Mouse (Mus musculus): ENCODE results near the gene Golga2. TPM values are rescaled to one million over a fixed set of nuclear protein-coding genes. Genes with fewer than 3 reads are reported as not detected.

Gene Golga2
- polyA plus RNA-seq (2012; rRNA removed; ENCODE audit: low replicate concordance) = 30.7 and 36.5 TPM in 2 replicates

DNA sequence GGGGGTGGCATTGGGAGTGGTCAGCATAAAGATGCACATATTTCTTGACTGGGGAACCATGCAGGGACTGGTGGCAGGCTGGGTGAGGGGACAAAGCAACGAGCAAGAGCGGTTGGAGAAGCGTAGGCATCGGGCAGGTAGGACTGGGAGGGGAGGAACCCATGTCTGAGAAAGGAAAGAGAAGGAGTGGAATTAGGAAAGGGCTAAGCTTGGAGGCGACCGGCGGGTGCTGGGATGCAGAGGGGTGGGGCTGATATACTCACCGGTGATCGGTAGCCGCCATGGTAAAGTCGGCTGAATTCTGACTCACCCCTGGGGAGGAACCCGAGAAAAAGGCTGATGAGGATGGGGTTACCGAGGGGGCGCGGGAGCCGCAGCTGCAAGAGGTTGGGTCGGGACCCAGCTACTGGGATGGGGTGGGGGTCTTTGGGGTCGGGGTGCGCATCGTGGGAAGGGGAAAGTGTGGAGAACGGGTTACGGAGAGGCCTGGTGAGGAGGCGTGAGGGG is at the start of gene Golga2:
Gene Golga2, plus strand, starts transcription at position 51 of the 507 bp plus-strand sequence.

GRCm38 (mm10) chr2:32259657-32260417 is 27.3 kb upstream of the Golga2 start, which contains the start of gene Uck1:
Gene Uck1, minus strand, starts transcription at chr2:32260159.

GRCm38 (mm10) chr2:32287923-32288367 is 761 bp downstream of the Golga2 start, which contains the start of gene Swi5:
Gene Swi5, minus strand, starts transcription at chr2:32288075.

GRCm38 (mm10) chr2:32352151-32353006 is 65.2 kb downstream of the Golga2 start, which contains the start of gene Ciz1:
Gene Ciz1, plus strand, starts transcription at chr2:32352327.

DNA sequence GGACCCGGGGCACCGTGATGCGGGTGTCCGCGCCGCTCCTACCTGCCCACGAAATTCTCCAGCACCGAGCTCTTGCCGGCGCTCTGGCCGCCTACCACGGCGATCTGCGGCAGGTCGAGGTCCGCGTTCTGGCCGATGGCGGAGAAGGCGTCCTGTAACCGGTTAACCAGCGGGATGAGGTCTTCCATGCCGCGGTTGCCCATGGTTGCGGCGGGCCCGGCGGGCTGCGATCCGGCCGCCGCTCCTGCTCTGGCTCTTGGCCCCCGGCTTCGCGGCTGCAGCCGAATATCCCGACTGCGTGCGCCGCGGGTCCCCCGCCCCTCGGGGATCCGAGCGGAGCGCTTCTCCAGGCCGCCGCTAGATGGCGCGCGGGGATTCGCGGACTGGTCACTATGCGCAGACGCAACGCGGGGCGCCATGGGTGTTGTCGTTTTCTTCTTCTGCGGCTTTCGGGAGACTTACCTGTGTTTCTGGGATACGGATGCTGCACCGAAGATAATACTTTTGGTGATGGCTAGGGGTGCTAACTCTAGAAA is 65.9 kb downstream of the Golga2 start, which contains the start of gene Dnm1:
Gene Dnm1, minus strand, starts transcription at position 332 of the 536 bp plus-strand sequence.

Other genes starting within 250 kb of the Golga2 start
- gene Fam78a, start 202.5 kb upstream of the Golga2 start, polyA plus RNA-seq (2012; rRNA removed; ENCODE audit: low replicate concordance) = 19.5 and 37.4 TPM in 2 replicates
- 10.3 and 77.3 TPM in 2 replicates for gene Plpp7, start 191.9 kb upstream of the Golga2 start, polyA plus RNA-seq (2012; rRNA removed; ENCODE audit: low replicate concordance)
- gene Prrc2b, start 136.3 kb upstream of the Golga2 start, polyA plus RNA-seq (2012; rRNA removed; ENCODE audit: low replicate concordance) = 48.9 and 76.3 TPM in 2 replicates
- 42.2 and 44.4 TPM in 2 replicates for gene Pomt1, start 50.8 kb upstream of the Golga2 start, polyA plus RNA-seq (2012; rRNA removed; ENCODE audit: low replicate concordance)
- gene Uck1, start 27.2 kb upstream of the Golga2 start, polyA plus RNA-seq (2012; rRNA removed; ENCODE audit: low replicate concordance) = 223 and 258 TPM in 2 replicates
- gene Swi5, start 691 bp downstream of the Golga2 start, polyA plus RNA-seq (2012; rRNA removed; ENCODE audit: low replicate concordance) = 142 and 186 TPM in 2 replicates
- gene Ciz1, start 64.9 kb downstream of the Golga2 start, polyA plus RNA-seq (2012; rRNA removed; ENCODE audit: low replicate concordance) = 264 and 330 TPM in 2 replicates
- gene Dnm1, start 66.0 kb downstream of the Golga2 start, polyA plus RNA-seq (2012; rRNA removed; ENCODE audit: low replicate concordance) = 120 and 279 TPM in 2 replicates
- 333 and 396 TPM in 2 replicates for gene 1110008P14Rik, start 94.6 kb downstream of the Golga2 start, polyA plus RNA-seq (2012; rRNA removed; ENCODE audit: low replicate concordance)
- 199 and 205 TPM in 2 replicates for gene Lcn2, start 100.9 kb downstream of the Golga2 start, polyA plus RNA-seq (2012; rRNA removed; ENCODE audit: low replicate concordance)
- 34.1 and 62.0 TPM in 2 replicates for gene Ptges2, start 108.5 kb downstream of the Golga2 start, polyA plus RNA-seq (2012; rRNA removed; ENCODE audit: low replicate concordance)
- 6.2 and 7.5 TPM in 2 replicates for gene Naif1, start 163.1 kb downstream of the Golga2 start, polyA plus RNA-seq (2012; rRNA removed; ENCODE audit: low replicate concordance)
- gene Slc25a25, start 164.1 kb downstream of the Golga2 start, polyA plus RNA-seq (2012; rRNA removed; ENCODE audit: low replicate concordance) = 24.3 and 27.5 TPM in 2 replicates
- gene Fam102a, start 247.9 kb downstream of the Golga2 start, polyA plus RNA-seq (2012; rRNA removed; ENCODE audit: low replicate concordance) = 32.3 and 66.9 TPM in 2 replicates

Measured in mammary gland, adult 2 months (tissue).